Mouse (Mus musculus): ENCODE measurements at regions not wholly inside any gene's neighbourhood (a gene's known extent, or its start where the extent isn't known, plus 50 kb on each side); places are given as distances from the start of the nearest gene placed in this dataset.

GRCm38 (mm10) chr14:67568896-67569743, 1560.1 kb upstream of the Gulo start:
- 31% methylated on average over 22 of the region's 22 CpGs for WGBS
- Histone ChIP-seq H3K9me3 (ENCODE audit: low read length) (no peaks in the 10 kb centered on the region), H3K9ac (replicated peaks; ENCODE audit: low read depth) (no peak overlapping the region), H3K27me3 (replicated peaks; ENCODE audit: insufficient read depth, low read length) (no peaks in the 10 kb centered on the region), H3K4me3 (ENCODE audit: low read depth, low read length) (no peak overlapping the region), H3K27ac (ENCODE audit: low read length) (no peak overlapping the region), H3K4me2 (replicated peaks; ENCODE audit: low read depth, low read length) (no peak overlapping the region), H3K36me3 (ENCODE audit: insufficient read depth, low read length) (no peaks in the 10 kb centered on the region), H3K4me1 (ENCODE audit: insufficient read depth, low read depth, low read length) (no peaks in the 10 kb centered on the region)
- ATAC-seq (no peak), DNase-seq (ENCODE audit: low spot score) (no peak)
- no peak for TF ChIP-seq EP300 (IDR thresholded peaks at IDR 0.05)
- no peak for TF ChIP-seq CTCF (IDR thresholded peaks at IDR 0.05)

- no peak overlapping the region for H3K4me2 ChIP-seq (replicated peaks; ENCODE audit: low read depth, low read length)
- ATAC-seq (no peak), DNase-seq (ENCODE audit: low spot score) (no peak)
- WGBS: 93% methylated on average over 7 of the region's 7 CpGs
- H3K36me3 ChIP-seq (ENCODE audit: insufficient read depth, low read length): no peaks in the 10 kb centered on the region
- H3K9ac ChIP-seq (replicated peaks; ENCODE audit: low read depth): no peak overlapping the region
- H3K9me3 ChIP-seq (ENCODE audit: low read length): no peaks in the 10 kb centered on the region
- H3K27me3 ChIP-seq (replicated peaks; ENCODE audit: insufficient read depth, low read length): no peaks in the 10 kb centered on the region
- H3K4me3 ChIP-seq (ENCODE audit: low read depth, low read length): no peak overlapping the region
- TF ChIP-seq CTCF (IDR thresholded peaks at IDR 0.05) (no peak), EP300 (IDR thresholded peaks at IDR 0.05) (no peak)
- no peaks in the 10 kb centered on the region for H3K4me1 ChIP-seq (ENCODE audit: insufficient read depth, low read depth, low read length)
- no peak overlapping the region for H3K27ac ChIP-seq (ENCODE audit: low read length)
Observed at GRCm38 (mm10) chr14:67554897-67555296, 1545.9 kb upstream of the Gulo start.

GRCm38 (mm10) chr14:67550462-67551185, 1541.6 kb upstream of the Gulo start:
- Histone ChIP-seq H3K36me3 (ENCODE audit: insufficient read depth, low read length) (no peaks in the 10 kb centered on the region), H3K27me3 (replicated peaks; ENCODE audit: insufficient read depth, low read length) (no peaks in the 10 kb centered on the region), H3K9me3 (ENCODE audit: low read length) (no peaks in the 10 kb centered on the region), H3K4me3 (ENCODE audit: low read depth, low read length) (no peak overlapping the region), H3K27ac (ENCODE audit: low read length) (no peak overlapping the region), H3K9ac (replicated peaks; ENCODE audit: low read depth) (no peak overlapping the region), H3K4me1 (ENCODE audit: insufficient read depth, low read depth, low read length) (no peaks in the 10 kb centered on the region), H3K4me2 (replicated peaks; ENCODE audit: low read depth, low read length) (no peak overlapping the region)
- no peak for DNase-seq (ENCODE audit: low spot score)
- TF ChIP-seq EP300 (IDR thresholded peaks at IDR 0.05): no peak
- no peak for TF ChIP-seq CTCF (IDR thresholded peaks at IDR 0.05)
- no peak for ATAC-seq
- WGBS: 66% methylated on average over 6 of the region's 6 CpGs

- no peaks in the 10 kb centered on the region for H3K36me3 ChIP-seq (ENCODE audit: insufficient read depth, low read length)
- no peak overlapping the region for H3K4me2 ChIP-seq (replicated peaks; ENCODE audit: low read depth, low read length)
- no peaks in the 10 kb centered on the region for H3K27me3 ChIP-seq (replicated peaks; ENCODE audit: insufficient read depth, low read length)
- WGBS: 84% methylated on average over 6 of the region's 6 CpGs
- no peak overlapping the region for H3K9ac ChIP-seq (replicated peaks; ENCODE audit: low read depth)
- H3K27ac ChIP-seq (ENCODE audit: low read length): no peak overlapping the region
- no peak for DNase-seq (ENCODE audit: low spot score)
- TF ChIP-seq EP300 (IDR thresholded peaks at IDR 0.05): no peak
- TF ChIP-seq CTCF (IDR thresholded peaks at IDR 0.05): peak; percentile 44
- H3K4me3 ChIP-seq (ENCODE audit: low read depth, low read length): no peak overlapping the region
- H3K9me3 ChIP-seq (ENCODE audit: low read length): peaks cover 5% of the 10 kb centered on the region; the same call in 1 of the 2 replicates
- no peaks in the 10 kb centered on the region for H3K4me1 ChIP-seq (ENCODE audit: insufficient read depth, low read depth, low read length)
- ATAC-seq: no peak
Observed at GRCm38 (mm10) chr14:67548750-67549149, 1539.7 kb upstream of the Gulo start.

GRCm38 (mm10) chr14:67545036-67545435, 1536.0 kb upstream of the Gulo start:
- Histone ChIP-seq H3K9me3 (ENCODE audit: low read length) (peaks cover 6% of the 10 kb centered on the region; the same call in 1 of the 2 replicates), H3K4me1 (ENCODE audit: insufficient read depth, low read depth, low read length) (no peaks in the 10 kb centered on the region), H3K27me3 (replicated peaks; ENCODE audit: insufficient read depth, low read length) (no peaks in the 10 kb centered on the region), H3K9ac (replicated peaks; ENCODE audit: low read depth) (no peak overlapping the region), H3K4me2 (replicated peaks; ENCODE audit: low read depth, low read length) (no peak overlapping the region), H3K4me3 (ENCODE audit: low read depth, low read length) (no peak overlapping the region), H3K36me3 (ENCODE audit: insufficient read depth, low read length) (no peaks in the 10 kb centered on the region), H3K27ac (ENCODE audit: low read length) (no peak overlapping the region)
- 65% methylated on average over 5 of the region's 5 CpGs for WGBS
- DNase-seq (ENCODE audit: low spot score): no peak
- no peak for TF ChIP-seq CTCF (IDR thresholded peaks at IDR 0.05)
- TF ChIP-seq EP300 (IDR thresholded peaks at IDR 0.05): no peak
- ATAC-seq: no peak

- peaks cover 6% of the 10 kb centered on the region; the same call in 1 of the 2 replicates for H3K9me3 ChIP-seq (ENCODE audit: low read length)
- ATAC-seq (no peak), DNase-seq (ENCODE audit: low spot score) (no peak)
- no peaks in the 10 kb centered on the region for H3K36me3 ChIP-seq (ENCODE audit: insufficient read depth, low read length)
- no peaks in the 10 kb centered on the region for H3K4me1 ChIP-seq (ENCODE audit: insufficient read depth, low read depth, low read length)
- 44% methylated on average over 4 of the region's 4 CpGs for WGBS
- no peak overlapping the region for H3K4me3 ChIP-seq (ENCODE audit: low read depth, low read length)
- H3K27me3 ChIP-seq (replicated peaks; ENCODE audit: insufficient read depth, low read length): no peaks in the 10 kb centered on the region
- no peak for TF ChIP-seq CTCF (IDR thresholded peaks at IDR 0.05)
- no peak for TF ChIP-seq EP300 (IDR thresholded peaks at IDR 0.05)
- no peak overlapping the region for H3K4me2 ChIP-seq (replicated peaks; ENCODE audit: low read depth, low read length)
- no peak overlapping the region for H3K9ac ChIP-seq (replicated peaks; ENCODE audit: low read depth)
- no peak overlapping the region for H3K27ac ChIP-seq (ENCODE audit: low read length)
Observed at GRCm38 (mm10) chr14:67541271-67541711, 1532.3 kb upstream of the Gulo start.

Data from lung, postnatal 0 days (tissue).